Mouse (Mus musculus) forelimb bud, embryonic 11.5 days (tissue): ENCODE measurements around the gene Mrpl10.

ENCODE experiments used
- DNase-seq: peaks from one replicate; pipeline ENCODE4 v3.0.0-alpha.2; 2012; ENCODE audit warnings: low read depth, low spot score

Gene Mrpl10

GRCm38 (mm10) chr11:97041022-97041899 is at the start of gene Mrpl10, which contains the start of gene Lrrc46:
Gene Mrpl10, plus strand, starts transcription at chr11:97041560.
Gene Lrrc46, minus strand, starts transcription at chr11:97041407.
- peak; percentile 88 for DNase-seq

- peak; percentile 3 for DNase-seq
Observed at GRCm38 (mm10) chr11:96992722-96993311, 48.5 kb upstream of the Mrpl10 start.

DNA sequence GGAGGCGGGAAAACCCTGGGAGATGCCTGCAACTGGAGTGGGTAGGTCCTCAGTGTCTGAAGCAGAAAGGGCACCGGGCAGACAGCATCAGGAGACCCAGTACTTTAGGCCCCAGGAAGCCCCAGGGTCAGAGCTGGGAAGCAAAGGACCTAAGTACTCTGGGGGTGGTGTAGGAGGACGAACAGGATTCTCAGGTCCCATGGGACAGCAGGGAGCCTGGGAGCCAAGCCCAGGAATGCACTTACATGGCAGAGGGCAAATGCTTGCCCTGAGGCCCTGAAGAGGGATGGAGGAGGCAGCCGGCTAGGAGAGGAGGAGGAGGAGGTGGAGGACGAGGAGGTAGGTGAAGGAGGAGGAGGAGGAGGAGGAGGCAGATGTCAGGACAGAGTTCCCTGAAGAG is 46.3 kb upstream of the Mrpl10 start:
- no peak for DNase-seq

- DNase-seq = no peak
Observed at GRCm38 (mm10) chr11:96995836-96996772, 45.3 kb upstream of the Mrpl10 start.

- DNase-seq = no peak
Observed at GRCm38 (mm10) chr11:96996773-96997379, 44.5 kb upstream of the Mrpl10 start.

- no peak for DNase-seq
Observed at GRCm38 (mm10) chr11:96997380-96997956, 43.9 kb upstream of the Mrpl10 start.

DNA sequence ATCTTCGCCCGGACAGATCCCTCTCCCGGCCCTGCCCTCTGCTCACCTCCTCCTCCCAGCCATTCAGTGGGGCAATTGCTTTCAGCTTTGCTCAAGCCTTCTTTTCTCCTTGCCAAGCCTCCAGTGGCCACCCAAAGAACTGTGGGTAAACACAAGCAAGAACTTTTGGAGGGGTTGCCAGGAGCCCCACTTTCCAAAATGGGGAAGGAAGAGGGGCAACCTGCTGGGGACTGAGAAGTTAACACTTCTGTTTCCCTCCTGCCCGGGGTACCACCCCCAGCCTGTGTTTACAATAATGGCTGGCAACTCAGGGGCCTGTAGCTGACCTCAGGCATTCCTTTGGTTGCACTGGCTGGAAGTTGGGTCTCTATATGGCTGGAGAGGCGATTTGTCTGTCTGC is 38.2 kb upstream of the Mrpl10 start:
- no peak for DNase-seq

DNA sequence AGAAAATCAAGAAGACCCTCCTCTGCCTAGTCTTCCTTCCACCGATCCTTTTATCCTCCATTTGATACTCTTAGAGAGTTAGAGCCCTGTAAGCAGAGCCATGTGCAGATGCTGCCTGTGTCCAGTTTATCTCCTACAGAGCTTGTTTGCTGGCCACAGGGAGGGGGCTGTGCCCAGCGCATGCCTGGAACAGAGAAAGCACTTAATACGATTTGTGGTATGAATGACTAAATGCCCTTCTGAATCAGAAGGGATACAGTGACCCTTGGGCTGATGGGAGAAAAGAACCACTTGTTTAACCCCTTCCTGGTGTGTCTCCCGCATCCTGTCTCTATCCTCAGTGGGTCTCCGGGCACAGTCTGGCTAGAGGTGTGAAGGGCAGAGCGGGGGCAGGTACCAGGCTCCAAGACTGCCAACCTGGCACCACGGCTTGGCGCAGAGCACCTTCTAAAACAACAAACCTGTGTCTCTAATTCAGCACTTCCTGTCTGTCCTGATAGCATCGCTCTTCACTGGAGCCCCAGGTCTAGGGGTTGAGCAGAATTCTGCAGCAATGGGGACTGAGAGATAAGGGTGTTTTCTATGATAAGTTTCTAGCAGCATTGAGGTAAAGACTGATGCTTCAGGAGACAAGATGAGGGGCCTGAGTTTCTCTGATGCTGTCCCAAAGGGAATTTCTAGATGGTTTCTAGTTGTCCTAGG is 34.1 kb upstream of the Mrpl10 start:
- DNase-seq = no peak

- DNase-seq = no peak
Observed at GRCm38 (mm10) chr11:97009198-97009790, 32.1 kb upstream of the Mrpl10 start.

DNA sequence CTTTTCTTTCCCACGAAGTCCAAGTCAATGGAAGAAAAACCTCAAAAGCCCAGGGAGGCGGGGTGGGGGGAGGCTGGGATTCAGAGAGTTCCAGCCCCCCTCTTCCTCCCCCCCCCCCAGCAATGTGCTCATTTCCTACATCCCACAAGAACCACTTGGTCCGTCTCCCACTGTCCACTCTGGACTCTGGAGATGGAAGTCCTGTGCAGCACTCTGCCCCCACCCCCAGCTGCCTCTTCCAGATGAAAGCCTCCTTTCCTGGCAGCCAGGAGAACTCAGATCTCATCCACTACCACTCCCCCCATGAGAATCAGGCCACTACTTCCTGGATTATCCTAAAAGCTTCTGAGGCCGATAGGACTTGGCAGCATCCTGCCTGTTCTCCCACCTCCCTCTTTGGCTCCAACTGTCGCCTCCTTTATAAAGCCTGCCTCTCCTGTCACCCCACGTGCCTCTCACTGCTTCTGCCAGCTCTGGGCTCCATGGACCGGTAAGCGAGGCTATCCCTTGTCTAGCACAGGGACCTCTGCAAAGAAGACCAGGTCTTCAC is 28.2 kb upstream of the Mrpl10 start, which contains the start of gene Sp6:
Sp6 (plus strand) TSS at position 274 of the 550 bp plus-strand sequence.
- DNase-seq = no peak

DNA sequence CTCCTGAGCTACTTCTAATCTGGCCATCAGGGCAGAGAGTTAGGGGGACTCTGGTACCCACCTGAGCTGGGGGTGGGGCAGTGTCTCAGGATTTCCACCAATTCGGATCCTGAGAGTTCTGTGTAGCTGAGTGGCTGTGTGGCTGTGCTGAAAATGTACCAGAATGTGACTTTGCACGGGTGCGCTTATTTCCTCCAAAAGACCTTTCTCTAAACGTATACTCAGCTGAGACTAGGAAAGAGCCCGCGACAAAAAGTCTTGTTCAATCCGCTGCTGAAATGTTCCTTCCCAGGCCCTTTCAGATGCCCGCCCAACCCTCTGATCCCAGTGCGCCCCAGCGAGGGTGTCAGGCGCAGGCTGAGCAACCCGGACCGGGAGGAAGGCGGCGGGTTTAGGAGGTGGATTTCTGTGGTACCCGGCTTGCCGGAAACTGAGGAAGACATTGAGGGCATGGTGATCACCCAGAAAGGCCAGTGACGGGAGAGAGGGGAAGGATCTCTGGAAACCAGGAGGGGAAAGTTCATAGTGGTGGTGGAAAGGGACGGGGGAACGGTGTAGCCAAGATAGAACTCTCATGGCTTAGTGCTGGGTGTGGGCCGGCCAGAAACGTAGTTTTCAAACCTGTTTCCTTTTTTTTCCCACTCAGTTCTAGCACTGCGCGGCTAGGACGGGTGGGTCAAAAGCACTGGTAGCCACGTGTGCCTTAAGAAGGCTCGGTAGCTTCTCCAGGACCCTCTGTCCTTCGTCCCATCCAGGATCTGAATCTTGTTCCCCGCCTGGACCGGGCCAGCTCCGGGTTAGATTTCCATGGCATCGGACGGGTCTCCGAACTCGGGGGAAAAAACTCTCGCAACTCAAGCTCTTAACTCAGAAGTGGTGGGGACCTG is 23.4 kb upstream of the Mrpl10 start:
- DNase-seq = no peak

- no peak for DNase-seq
Observed at GRCm38 (mm10) chr11:97018583-97019344, 22.6 kb upstream of the Mrpl10 start.

DNA sequence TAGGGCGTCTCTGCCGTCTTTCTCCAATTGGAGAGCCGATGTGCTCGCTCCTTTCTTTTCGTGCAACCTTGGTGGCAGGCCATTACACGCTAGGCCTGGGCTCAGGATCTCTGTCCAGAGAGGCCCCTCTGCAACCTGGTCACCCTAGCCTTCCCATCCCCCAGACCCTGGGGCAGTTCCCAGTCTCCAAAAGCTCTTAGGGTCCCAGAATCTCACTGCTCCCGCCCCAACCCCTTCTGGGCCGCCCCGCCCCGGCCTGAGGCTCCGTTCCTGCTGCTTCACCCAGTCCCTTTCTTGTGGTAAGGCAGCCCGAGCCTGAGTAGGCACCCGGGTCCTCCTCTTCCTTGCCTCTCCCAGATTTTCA is 22.0 kb upstream of the Mrpl10 start:
- DNase-seq = no peak

- no peak for DNase-seq
Observed at GRCm38 (mm10) chr11:97021121-97021765, 20.1 kb upstream of the Mrpl10 start.

DNA sequence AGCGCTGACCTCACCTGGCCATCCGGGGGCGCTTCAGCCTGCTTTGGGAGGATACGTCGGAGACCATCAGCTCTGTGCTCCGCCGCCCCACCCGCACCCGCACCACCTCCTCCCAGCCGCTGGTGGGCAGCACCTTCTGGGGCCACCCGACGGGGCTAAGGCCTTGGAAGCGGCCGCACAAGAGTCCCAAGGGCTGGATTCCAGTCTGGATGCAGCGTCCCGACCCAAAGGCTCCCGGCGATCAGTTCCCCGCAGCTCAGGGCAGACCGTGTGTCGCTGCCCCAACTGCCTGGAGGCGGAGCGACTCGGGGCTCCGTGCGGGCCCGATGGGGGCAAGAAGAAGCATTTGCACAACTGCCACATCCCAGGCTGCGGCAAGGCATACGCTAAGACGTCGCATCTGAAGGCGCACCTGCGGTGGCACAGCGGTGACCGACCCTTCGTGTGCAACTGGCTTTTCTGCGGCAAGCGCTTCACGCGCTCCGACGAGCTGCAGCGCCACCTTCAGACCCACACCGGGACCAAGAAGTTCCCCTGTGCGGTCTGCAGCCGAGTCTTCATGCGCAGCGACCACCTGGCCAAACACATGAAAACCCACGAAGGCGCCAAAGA is 19.4 kb upstream of the Mrpl10 start:
- DNase-seq = peak; percentile 79

- DNase-seq = no peak
Observed at GRCm38 (mm10) chr11:97024977-97025376, 16.4 kb upstream of the Mrpl10 start.

- peak; percentile 91 for DNase-seq
Observed at GRCm38 (mm10) chr11:97025721-97026344, 15.5 kb upstream of the Mrpl10 start.
